Mouse (Mus musculus) erythroblast, embryonic 14.5 days (primary cell): ENCODE data around the gene Mrps14.

Experiments used
- GATA1 ChIP-seq: IDR thresholded peaks from 2 replicates; pipeline ENCODE4 v1.6.1; 2012; ENCODE audit warnings: low read length, inconsistent platforms, mixed read lengths
- TAL1 ChIP-seq: IDR thresholded peaks from 3 replicates; pipeline ENCODE4 v1.6.1; 2012; ENCODE audit warnings: low read length, inconsistent platforms, mixed read lengths

DNA sequence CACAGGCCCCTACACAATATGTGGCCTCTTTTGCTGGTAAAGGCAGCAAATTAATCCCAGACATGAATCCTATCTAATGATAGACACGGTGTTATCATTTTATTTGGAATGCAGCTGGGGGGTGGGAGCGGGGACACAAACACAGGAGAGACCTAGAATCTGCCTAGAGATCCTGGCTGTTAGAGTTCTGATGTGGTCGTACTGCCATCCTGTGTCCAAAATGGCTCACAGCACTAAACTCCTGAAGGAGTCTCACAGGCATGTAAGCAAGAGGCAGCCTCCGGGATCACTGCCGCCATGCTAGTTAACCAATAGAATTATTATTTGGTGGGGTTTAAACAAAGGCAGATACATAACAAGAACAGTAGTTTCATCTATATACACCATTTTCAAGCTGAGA, 10.5 kb upstream of the Mrps14 start:
- no peak for TF ChIP-seq TAL1
- no peak for TF ChIP-seq GATA1
